Mouse (Mus musculus) spleen, adult 12 weeks (tissue): ENCODE results near the gene Lbh.

Experiments
- DNase-seq: peaks from one replicate; pipeline ENCODE4 v3.0.0; 2022; ENCODE audit warnings: low spot score

The Lbh gene

GRCm38 (mm10) chr17:72976258-72977231, 58.4 kb downstream of the Lbh start:
- DNase-seq, result no peak

GRCm38 (mm10) chr17:72977616-72978015, 59.5 kb downstream of the Lbh start:
- DNase-seq, result no peak

DNA sequence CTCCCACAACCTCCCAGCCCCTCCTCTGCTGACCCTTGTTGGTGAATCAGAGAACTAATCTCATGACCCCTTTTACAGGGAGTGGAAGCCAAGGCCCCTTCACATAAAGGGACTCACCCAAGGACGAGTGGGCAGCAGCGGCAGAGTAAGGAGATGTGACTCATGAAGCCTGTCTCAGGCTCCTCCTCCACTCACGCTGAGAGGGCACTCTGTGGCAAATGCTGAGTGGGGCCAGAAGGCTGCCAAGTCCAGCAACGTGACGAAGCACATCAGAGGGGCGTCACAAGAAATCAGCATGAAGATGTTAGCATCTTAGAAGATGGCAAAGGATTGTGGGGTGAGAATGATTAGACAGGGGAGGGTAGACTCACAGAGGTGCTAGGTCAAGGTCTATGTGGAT, 64.1 kb downstream of the Lbh start:
- no peak for DNase-seq

- no peak for DNase-seq
Measured at GRCm38 (mm10) chr17:72983471-72983870, 65.4 kb downstream of the Lbh start.

GRCm38 (mm10) chr17:72989025-72989424, 70.9 kb downstream of the Lbh start:
- no peak for DNase-seq
